ENCODE assay signal across 9 mouse cellular contexts in genomic region chr3:45379972-45380761, GRCm38 (mm10). TPM values are rescaled to one million over a fixed set of nuclear protein-coding genes. Genes with fewer than 3 reads are reported as not detected.
DNase-seq lines count a peak whose midpoint lies in the region; ATAC-seq and TF ChIP-seq lines count a peak whose summit lies in the region.
"Had no signal": no experiment of that assay in that cellular context is flagged by ENCODE, and none has a peak within 500 bp of the region (broad histone marks: within the 10 kb centered on the region; RNA-seq: fewer than 3 reads in every experiment).

No protein-coding gene starts in this region.

- under 1% methylated on average over 55 of the region's 55 CpGs for WGBS in heart, embryonic 10.5 days
- under 1% methylated on average over 55 of the region's 55 CpGs for WGBS in hindbrain, embryonic 12.5 days
- WGBS in limb, embryonic 15.5 days: under 1% methylated on average over 55 of the region's 55 CpGs

- peak overlapping the region; percentile 67 for H3K4me3 ChIP-seq in heart, embryonic 10.5 days
- peak overlapping the region; percentile 73 for H3K4me3 ChIP-seq in E14TG2a.4 (replicated peaks; ENCODE audit: low read length)
- H3K4me3 ChIP-seq in hindbrain, embryonic 12.5 days: peak overlapping the region; percentile 66
- peak overlapping the region; percentile 66 for H3K4me3 ChIP-seq in limb, embryonic 15.5 days

- peak overlapping the region; percentile 69 for H3K9ac ChIP-seq in hindbrain, embryonic 12.5 days
- 0 out of 2 replicates have a peak overlapping the region, but pooled peaks have one; percentile 31 for H3K9ac ChIP-seq in limb, embryonic 15.5 days

- H3K4me1 ChIP-seq in heart, embryonic 10.5 days: peaks cover 36% of the 10 kb centered on the region
- H3K4me1 ChIP-seq in E14TG2a.4 (replicated peaks; ENCODE audit: low read depth, low read length): peaks cover 55% of the 10 kb centered on the region
- peaks cover 15% of the 10 kb centered on the region for H3K4me1 ChIP-seq in hindbrain, embryonic 12.5 days
- peaks cover 40% of the 10 kb centered on the region for H3K4me1 ChIP-seq in limb, embryonic 15.5 days

- peak overlapping the region; percentile 95 for H3K4me2 ChIP-seq in hindbrain, embryonic 12.5 days (replicated peaks)
- peak overlapping the region; percentile 94 for H3K4me2 ChIP-seq in limb, embryonic 15.5 days

- ATAC-seq in common myeloid progenitor, adult 5-6 weeks (replicated peaks; ENCODE audit: low read depth, poor library complexity, severe bottlenecking): 0 out of 2 replicates have a peak, but pooled peaks have one; percentile 16
- peak; percentile 3; the same call in 1 of the 2 replicates for ATAC-seq in hindbrain, embryonic 12.5 days (ENCODE audit: low FRiP score)
- ATAC-seq in limb, embryonic 15.5 days (ENCODE audit: insufficient number of reproducible peaks, low FRiP score, low TSS enrichment, low read depth): no peak

- H3K36me3 ChIP-seq in heart, embryonic 10.5 days: no peaks in the 10 kb centered on the region
- no peaks in the 10 kb centered on the region for H3K36me3 ChIP-seq in E14TG2a.4 (ENCODE audit: insufficient read depth, low read length)
- H3K36me3 ChIP-seq in hindbrain, embryonic 12.5 days: no peaks in the 10 kb centered on the region
- no peaks in the 10 kb centered on the region for H3K36me3 ChIP-seq in limb, embryonic 15.5 days

- no peaks in the 10 kb centered on the region for H3K9me3 ChIP-seq in heart, embryonic 10.5 days
- H3K9me3 ChIP-seq in E14TG2a.4 (ENCODE audit: low read length): no peaks in the 10 kb centered on the region
- H3K9me3 ChIP-seq in hindbrain, embryonic 12.5 days (replicated peaks): no peaks in the 10 kb centered on the region
- H3K9me3 ChIP-seq in limb, embryonic 15.5 days: no peaks in the 10 kb centered on the region

- DNase-seq in heart, embryonic 10.5 days (ENCODE audit: low spot score): peak; percentile 76
- DNase-seq in heart, adult 11 months: no peak
- DNase-seq in right cerebral cortex, postnatal 10 days (ENCODE audit: low spot score in 2 of 2): peak; percentile 56 to 67
- DNase-seq in B cell, adult 2 months: no peak

- peaks cover 45% of the 10 kb centered on the region for H3K27me3 ChIP-seq in heart, embryonic 10.5 days (ENCODE audit: insufficient read depth, poor library complexity, severe bottlenecking)
- peaks cover 74% of the 10 kb centered on the region for H3K27me3 ChIP-seq in E14TG2a.4 (ENCODE audit: insufficient read depth, low read length)
- no peaks in the 10 kb centered on the region for H3K27me3 ChIP-seq in hindbrain, embryonic 12.5 days
- peaks cover 39% of the 10 kb centered on the region for H3K27me3 ChIP-seq in limb, embryonic 15.5 days

- TF ChIP-seq CTCF in E14TG2a.4 (conservative IDR thresholded peaks at IDR 0.05; ENCODE audit: low read length): no peak

- no peak overlapping the region for H3K27ac ChIP-seq in heart, embryonic 10.5 days
- peak overlapping the region; percentile 44 for H3K27ac ChIP-seq in hindbrain, embryonic 12.5 days
- H3K27ac ChIP-seq in limb, embryonic 15.5 days: no peak overlapping the region

RNA-seq across cellular contexts. Expression of gene Pcdh10, which starts 2.0 kb away (rescaled TPM):
- polyA plus RNA-seq in heart, embryonic 10.5 days (2016; fragmentation: Nextera tagmentation; extraction: Ambion mirVana): 0.22 and 0.40 TPM in 2 replicates
- not detected in 2 replicates for total RNA-seq in common myeloid progenitor, adult 5-6 weeks (2017)
- polyA plus RNA-seq in hindbrain, embryonic 12.5 days (2016; fragmentation: Nextera tagmentation; extraction: Ambion mirVana): 9.3 and 11.1 TPM in 2 replicates
- 4.1 and 6.2 TPM in 2 replicates for polyA plus RNA-seq in limb, embryonic 15.5 days (2015; fragmentation: Nextera tagmentation; extraction: Ambion mirVana)
- total RNA-seq: MEL had no signal

Comparison
In these comparisons a context has a peak if more than half of its experiments do, and no peak if none do; other contexts are left out.
1. DNase-seq: peak in heart, embryonic 10.5 days (single experiment) and right cerebral cortex, postnatal 10 days (2 of 2); none in heart, adult 11 months (single experiment) and B cell, adult 2 months (0 of 2).
2. Peak in every context shown above with its lines, with median percentiles within 50 percentile points of each other: H3K4me3 ChIP-seq.